Mouse (Mus musculus) kidney, adult 2 months (tissue): Measurements from ENCODE around the gene Fbxo10. TPM values are rescaled to one million over a fixed set of nuclear protein-coding genes. Genes with fewer than 3 reads are reported as not detected.

ENCODE experiments used
- DNase-seq: peaks from one replicate; pipeline ENCODE4 v3.0.0; 2021
- H3K27ac ChIP-seq: fragments of 200-500 bp; 2 replicates; pipeline ENCODE4 v1.5.1; 2012; ENCODE audit warnings: low read depth, low read length, control low read depth, inconsistent platforms; ENCODE audit not compliant: insufficient read depth
- H3K27me3 ChIP-seq: fragments of 200-500 bp; replicated peaks from 2 replicates; pipeline ENCODE4 v1.6.1; 2012; ENCODE audit warnings: mild to moderate bottlenecking, moderate library complexity, low read length, inconsistent platforms; ENCODE audit not compliant: control insufficient read depth, insufficient read depth
- H3K36me3 ChIP-seq: fragments of 200-500 bp; 2 replicates; pipeline ENCODE4 v1.6.1; 2012; ENCODE audit warnings: mild to moderate bottlenecking, moderate library complexity, low read length, inconsistent platforms; ENCODE audit not compliant: control insufficient read depth, insufficient read depth
- H3K4me1 ChIP-seq: fragments of 200-500 bp; 2 replicates; pipeline ENCODE4 v1.6.1; 2011; ENCODE audit warnings: low read length; ENCODE audit not compliant: control insufficient read depth, insufficient read depth
- H3K4me3 ChIP-seq: fragments of 200-500 bp; 2 replicates; pipeline ENCODE4 v1.5.1; 2011; ENCODE audit warnings: mild to moderate bottlenecking, low read depth, low read length, control low read depth; ENCODE audit not compliant: insufficient read depth
- CTCF ChIP-seq: fragments of 200-500 bp; conservative IDR thresholded peaks from 2 replicates; pipeline ENCODE4 v1.5.1; 2011; ENCODE audit warnings: low read depth, mild to moderate bottlenecking, control low read depth, low read length, moderate library complexity, mixed read lengths; ENCODE audit not compliant: insufficient read depth, insufficient read length
- POLR2A ChIP-seq: fragments of 200-500 bp; IDR thresholded peaks from one replicate; pipeline ENCODE4 v1.6.1; 2011; ENCODE audit warnings: low read depth, low read length, control low read depth
- WGBS: fragments of 180-500 bp; shearing (Covaris S2); methylation state at CpG from one replicate; pipeline ENCODE4 v1.1.7; 2018; 5-methylcytosine and 5-hydroxymethylcytosine counted together
- polyA plus RNA-seq: library from polyadenylated mRNA; depleted of rRNA; stranded (reverse); fragments of >200 nt; gene quantifications from 2 replicates; pipeline ENCODE4 v1.2.3, GENCODE M21; 2012

Fbxo10 gene
- polyA plus RNA-seq, 1 experiment, result 18.6 TPM

DNA sequence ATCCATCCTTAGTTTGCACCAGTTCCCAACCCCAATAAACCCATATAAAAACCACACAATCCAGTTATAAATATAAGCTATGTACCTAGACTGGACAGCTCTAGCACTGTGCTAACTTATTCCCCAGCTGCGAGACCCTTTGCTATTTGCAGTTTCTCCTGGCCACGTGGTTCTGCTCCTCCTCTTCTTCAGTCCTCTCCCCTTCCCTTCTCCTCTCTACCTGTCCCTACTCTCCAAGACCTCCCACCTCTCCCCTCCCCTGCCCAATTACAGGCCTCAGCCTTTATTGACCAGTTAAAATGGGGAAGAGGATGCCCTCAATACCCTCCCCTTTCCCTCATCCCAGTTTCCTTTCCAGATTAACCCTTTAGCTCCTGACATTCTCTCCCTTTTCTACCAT is 70.9 kb downstream of the Fbxo10 start:
- TF ChIP-seq CTCF (no peak), POLR2A (no peak)
- no peak overlapping the region for H3K27ac ChIP-seq
- H3K4me3 ChIP-seq, result peak overlapping the region; percentile 86; the same call in 1 of the 2 replicates
- 3% methylated on average over 2 of the region's 2 CpGs for WGBS
- no peaks in the 10 kb centered on the region for H3K27me3 ChIP-seq
- peaks cover 9% of the 10 kb centered on the region; the same call in 1 of the 2 replicates for H3K4me1 ChIP-seq
- H3K36me3 ChIP-seq, result no peaks in the 10 kb centered on the region
- DNase-seq, result no peak

DNA sequence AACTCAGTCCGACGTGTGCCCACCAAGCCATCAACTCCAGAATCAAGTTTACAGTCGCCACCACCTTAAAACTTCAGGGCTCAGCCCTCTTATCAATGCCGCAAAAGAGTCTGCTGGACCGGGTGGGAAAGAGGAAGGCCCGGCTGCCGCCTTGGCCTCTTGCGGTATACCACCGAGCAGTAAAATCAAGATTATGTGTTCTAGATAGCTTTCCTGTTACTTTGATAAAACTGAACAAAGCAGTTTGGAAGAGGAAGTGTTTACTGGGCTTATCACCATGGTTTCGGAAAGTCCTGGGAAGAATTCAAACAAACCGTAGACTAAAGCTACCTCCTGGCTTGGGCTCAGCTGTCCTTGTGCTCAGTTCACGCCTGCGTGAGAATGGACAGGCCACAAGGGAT is 71.4 kb downstream of the Fbxo10 start:
- peak; percentile 27 for DNase-seq
- no peaks in the 10 kb centered on the region for H3K36me3 ChIP-seq
- H3K4me1 ChIP-seq, result peaks cover 7% of the 10 kb centered on the region; the same call in 1 of the 2 replicates
- TF ChIP-seq POLR2A (no peak), CTCF (no peak)
- peak overlapping the region; percentile 83 for H3K27ac ChIP-seq
- peak overlapping the region; percentile 86 for H3K4me3 ChIP-seq
- WGBS, result under 1% methylated on average over 13 of the region's 13 CpGs
- no peaks in the 10 kb centered on the region for H3K27me3 ChIP-seq

DNA sequence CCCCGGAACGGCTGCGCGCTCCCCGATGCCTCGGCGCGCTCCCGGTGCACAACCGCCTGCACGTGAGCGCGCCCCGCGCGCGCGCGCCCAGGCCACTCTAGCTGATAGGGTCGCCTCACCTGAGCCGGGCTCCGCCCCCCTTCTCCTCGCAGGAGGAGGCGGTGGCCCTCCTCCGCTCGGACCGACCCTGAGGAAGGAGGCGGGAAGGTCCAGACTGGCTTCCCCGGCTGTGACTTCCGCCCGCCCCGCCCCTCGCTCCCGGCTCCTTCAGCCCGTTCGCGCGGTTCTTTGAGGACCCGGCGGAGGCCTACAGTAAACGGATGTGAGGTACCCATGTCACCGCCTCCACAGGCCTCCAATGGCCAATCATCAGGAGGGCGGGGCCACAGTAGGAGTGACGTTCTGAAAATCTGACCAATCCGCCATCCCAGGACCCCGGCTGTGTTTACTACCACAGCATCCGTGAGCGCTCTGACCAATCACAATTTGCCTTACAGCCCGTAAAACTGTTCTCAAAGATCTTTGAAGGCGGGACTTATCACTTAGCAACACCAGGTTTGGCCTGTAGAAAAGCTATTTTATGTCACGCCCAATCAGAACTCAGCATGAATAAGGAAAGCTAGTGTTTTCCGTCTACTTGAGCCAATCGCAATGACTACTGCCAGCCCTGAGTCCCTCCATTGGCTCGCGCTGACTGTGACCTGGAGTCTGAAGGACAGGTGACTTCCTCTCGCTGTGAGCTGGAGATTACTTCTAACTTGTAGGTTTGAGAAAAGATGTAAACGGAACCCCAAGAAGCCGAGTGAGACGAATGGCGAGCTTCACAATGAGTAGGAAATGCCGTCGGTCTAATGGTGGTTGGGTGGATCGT is 72.1 kb downstream of the Fbxo10 start, which contains the start of gene Zbtb5:
Zbtb5 (minus strand) TSS at position 308 of the 871 bp plus-strand sequence.
- no peak for TF ChIP-seq CTCF
- TF ChIP-seq POLR2A, result peak; percentile 10
- Histone ChIP-seq H3K4me3 (peak within 1 kb of the TSS; percentile 96), H3K27me3 (no peaks in the 10 kb centered on the region), H3K4me1 (peaks cover 7% of the 10 kb centered on the region; the same call in 1 of the 2 replicates), H3K36me3 (no peaks in the 10 kb centered on the region), H3K27ac (peak within 1 kb of the TSS; percentile 96)
- DNase-seq, result peak; percentile 100
- under 1% methylated on average over 61 of the region's 63 CpGs for WGBS

DNA sequence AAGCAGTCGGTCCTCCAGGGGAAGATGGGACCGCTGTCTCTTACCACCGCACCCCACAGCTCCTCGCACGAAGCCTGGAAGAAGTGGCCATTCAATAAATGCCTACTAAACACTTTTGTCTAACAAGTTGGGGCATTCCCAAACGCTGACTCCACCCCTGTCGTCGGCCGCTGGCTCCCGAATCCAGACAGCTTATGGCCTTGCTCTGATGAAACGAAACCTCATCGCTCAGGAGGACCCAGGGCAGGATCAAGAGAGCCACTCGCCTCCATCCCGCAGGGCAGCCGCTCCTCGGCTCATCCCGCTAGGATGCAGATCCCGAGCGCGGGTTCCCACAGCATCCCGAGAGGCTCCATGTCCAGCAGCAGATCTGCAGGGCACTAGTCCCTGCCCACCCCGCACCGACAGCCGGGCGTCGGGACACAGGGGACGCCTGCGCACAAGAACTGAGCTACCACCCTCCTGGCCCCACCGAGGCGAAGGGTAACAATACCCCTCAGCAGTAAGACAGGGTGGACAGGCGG is 72.8 kb downstream of the Fbxo10 start:
- Histone ChIP-seq H3K4me3 (peak overlapping the region; percentile 96), H3K27me3 (no peaks in the 10 kb centered on the region), H3K4me1 (peaks cover 7% of the 10 kb centered on the region; the same call in 1 of the 2 replicates), H3K27ac (peak overlapping the region; percentile 96), H3K36me3 (no peaks in the 10 kb centered on the region)
- peak; percentile 15 for TF ChIP-seq POLR2A
- TF ChIP-seq CTCF, result no peak
- peak; percentile 86 for DNase-seq
- WGBS, result under 1% methylated on average over 31 of the region's 31 CpGs

DNA sequence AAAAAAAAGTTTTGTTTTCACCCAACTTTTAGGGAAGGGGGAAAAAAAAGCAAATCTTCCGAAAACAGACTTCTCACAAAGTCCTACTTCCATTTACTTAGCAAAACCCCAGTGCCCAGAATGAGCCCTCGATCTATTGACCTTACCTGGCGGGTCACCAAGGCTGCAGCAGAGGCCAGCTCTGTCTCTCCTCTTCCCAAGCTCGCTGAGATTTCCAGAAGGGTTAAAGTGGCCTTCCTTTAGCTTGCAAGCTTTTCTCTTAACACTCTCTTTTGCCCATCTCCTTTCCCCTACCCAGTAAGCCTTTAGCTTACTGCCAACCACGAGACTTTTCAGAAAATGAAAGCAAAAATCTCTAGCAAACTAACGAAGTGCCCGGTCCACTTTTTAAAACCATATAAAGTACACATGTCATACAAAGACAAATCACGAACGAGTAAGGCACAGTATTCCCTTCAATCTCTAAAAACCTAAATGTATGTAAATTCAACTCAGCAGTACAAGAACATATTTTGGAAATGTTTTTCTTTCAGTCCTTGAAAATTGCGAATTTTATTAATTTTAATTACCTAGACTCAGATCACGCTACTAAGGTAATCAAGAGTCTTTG is 73.5 kb downstream of the Fbxo10 start:
- peaks cover 7% of the 10 kb centered on the region; the same call in 1 of the 2 replicates for H3K4me1 ChIP-seq
- H3K4me3 ChIP-seq, result peak overlapping the region; percentile 96
- TF ChIP-seq CTCF (no peak), POLR2A (no peak)
- 2% methylated on average over 11 of the region's 11 CpGs for WGBS
- no peaks in the 10 kb centered on the region for H3K36me3 ChIP-seq
- DNase-seq, result peak; percentile 66
- H3K27ac ChIP-seq, result no peak overlapping the region
- no peaks in the 10 kb centered on the region for H3K27me3 ChIP-seq

DNA sequence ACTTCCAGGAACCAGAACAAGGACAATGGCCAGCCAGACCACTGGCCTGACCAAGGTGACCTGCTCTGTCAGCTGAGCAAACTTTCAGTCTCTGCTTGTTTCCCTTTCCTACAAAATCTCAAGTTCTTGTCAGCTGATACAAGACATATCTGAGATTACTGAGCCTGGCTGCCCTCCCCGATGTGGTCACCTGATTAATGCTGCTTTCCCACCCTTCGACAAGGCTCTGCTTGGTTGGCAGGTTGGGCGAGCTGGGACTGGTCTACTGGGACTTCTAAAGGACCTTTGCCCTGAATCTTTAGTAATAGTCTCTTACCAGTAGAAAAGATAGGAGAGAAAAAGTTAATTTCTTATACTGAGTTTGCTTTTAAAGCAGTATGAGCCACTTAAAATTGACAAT is 79.0 kb downstream of the Fbxo10 start:
- Histone ChIP-seq H3K27me3 (no peaks in the 10 kb centered on the region), H3K27ac (peak overlapping the region; percentile 47), H3K4me1 (peaks cover 9% of the 10 kb centered on the region; the same call in 1 of the 2 replicates), H3K36me3 (no peaks in the 10 kb centered on the region), H3K4me3 (no peak overlapping the region)
- no peak for TF ChIP-seq CTCF
- TF ChIP-seq POLR2A, result no peak
- 38% methylated on average over 3 of the region's 3 CpGs for WGBS
- peak; percentile 70 for DNase-seq
